Mouse (Mus musculus): ENCODE results near the gene Bysl. TPM values are rescaled to one million over a fixed set of nuclear protein-coding genes. Genes with fewer than 3 reads are reported as not detected.

Bysl gene
- polyA plus RNA-seq, 2 experiments from 2014 or later: 6.6 to 10.8 TPM

Other genes with a start within 250 kb of the Bysl start
- gene Mrps10, start 242.6 kb downstream of the Bysl start, polyA plus RNA-seq (2017; shearing (Covaris generic)): 10 to 100 TPM; 30.8 to 36.4 TPM
- gene Guca1b, start 226.1 kb downstream of the Bysl start, polyA plus RNA-seq (2017; shearing (Covaris generic)): 1 to 10 TPM; 1.1 TPM
- not detected for gene Guca1a, start 210.9 kb downstream of the Bysl start, polyA plus RNA-seq (2017; shearing (Covaris generic))
- gene AI661453, start 174.9 kb downstream of the Bysl start, polyA plus RNA-seq (2017; shearing (Covaris generic)): under 1 TPM in 1 of 2 experiments, not detected in 1; 0.15 TPM
- not detected for gene 1700001C19Rik, start 174.1 kb downstream of the Bysl start, polyA plus RNA-seq (2017; shearing (Covaris generic))
- gene Taf8, start 109.2 kb downstream of the Bysl start, polyA plus RNA-seq (2017; shearing (Covaris generic)): 10 to 100 TPM; 51.5 to 61.3 TPM
- gene Ccnd3, start 106.4 kb downstream of the Bysl start, polyA plus RNA-seq (2017; shearing (Covaris generic)): 100 to 1,000 TPM; 133 to 141 TPM
- gene Med20, start 90 bp upstream of the Bysl start, polyA plus RNA-seq (2017; shearing (Covaris generic)): 10 to 100 TPM; 23.6 to 30.0 TPM
- gene Gm20517, start 97 bp upstream of the Bysl start, polyA plus RNA-seq (2017; shearing (Covaris generic)): 1 to 10 TPM in 1 of 2 experiments, under 1 TPM in 1; 0.89 to 1.1 TPM
- gene Usp49, start 19.2 kb upstream of the Bysl start, polyA plus RNA-seq (2017; shearing (Covaris generic)): under 1 TPM; 0.60 to 0.71 TPM
- gene Tomm6, start 76.9 kb upstream of the Bysl start, polyA plus RNA-seq (2017; shearing (Covaris generic)): 100 to 1,000 TPM; 297 to 309 TPM
- not detected for gene Frs3, start 77.5 kb upstream of the Bysl start, polyA plus RNA-seq (2017; shearing (Covaris generic))
- not detected for gene Gm21981, start 83.0 kb upstream of the Bysl start, polyA plus RNA-seq (2017; shearing (Covaris generic))
- not detected for gene Prickle4, start 83.2 kb upstream of the Bysl start, polyA plus RNA-seq (2017; shearing (Covaris generic))
- not detected for gene Pgc, start 115.3 kb upstream of the Bysl start, polyA plus RNA-seq (2017; shearing (Covaris generic))
- 10 to 100 TPM in 1 of 2 experiments, 1 to 10 TPM in 1; 8.7 to 14.9 TPM for gene Tfeb, start 125.5 kb upstream of the Bysl start, polyA plus RNA-seq (2017; shearing (Covaris generic))
- not detected for gene Mdfi, start 223.2 kb upstream of the Bysl start, polyA plus RNA-seq (2017; shearing (Covaris generic))

Data from activated CD4-positive, CD25-positive, alpha-beta regulatory T cell, adult 4 months (primary cell).